Mouse (Mus musculus): ENCODE measurements around the gene Cntn3.

DNA sequence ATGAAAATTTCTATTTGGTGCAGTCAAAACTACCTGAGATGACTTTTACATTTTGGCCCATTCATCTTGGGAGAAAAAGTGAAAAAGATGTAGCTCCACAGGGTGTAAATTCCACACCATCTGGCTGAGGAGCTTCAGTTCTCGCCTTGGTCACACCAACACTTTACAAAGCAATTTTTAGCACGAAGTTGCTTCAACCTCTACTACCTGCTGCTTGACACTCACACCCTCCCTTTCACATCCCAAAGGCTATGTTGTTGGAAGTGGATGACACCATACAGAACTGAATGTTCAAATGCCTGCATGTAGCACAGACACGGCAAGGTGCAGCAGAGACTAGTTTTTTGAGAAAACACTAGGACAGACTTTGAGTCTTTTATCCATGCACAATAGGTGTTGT is 240.8 kb downstream of the Cntn3 start:
- TF ChIP-seq CTCF (IDR thresholded peaks at IDR 0.05; ENCODE audit: insufficient read depth, low read depth, low read length): no peak
- TF ChIP-seq POLR2A (IDR thresholded peaks at IDR 0.05; ENCODE audit: insufficient read depth, low read depth, low read length): no peak

Measured in olfactory bulb, adult 2 months (tissue).